In genomic region chr17:65796056-65796455, GRCm38 (mm10) we compare ENCODE assay signal across 21 mouse cellular contexts. TPM values are rescaled to one million over a fixed set of nuclear protein-coding genes. Genes with fewer than 3 reads are reported as not detected.
DNase-seq lines count a peak whose midpoint lies in the region; ATAC-seq and TF ChIP-seq lines count a peak whose summit lies in the region.
"Had no signal": no experiment of that assay in that cellular context is flagged by ENCODE, and none has a peak within 500 bp of the region (broad histone marks: within the 10 kb centered on the region; RNA-seq: fewer than 3 reads in every experiment).

No protein-coding gene starts in this region.

- H3K36me3 ChIP-seq in hindbrain, embryonic 12.5 days = 0 out of 2 replicates have a peak, but pooled peaks cover 6% of the 10 kb centered on the region
- no peaks in the 10 kb centered on the region for H3K36me3 ChIP-seq in hindbrain, embryonic 14.5 days (replicated peaks; ENCODE audit: control insufficient read depth, insufficient read depth)
- H3K36me3 ChIP-seq in midbrain, embryonic 11.5 days (ENCODE audit: control insufficient read depth, insufficient read depth, low read length) = 0 out of 2 replicates have a peak, but pooled peaks cover 2% of the 10 kb centered on the region
- H3K36me3 ChIP-seq in midbrain, embryonic 16.5 days (ENCODE audit: control insufficient read depth, insufficient read depth, low read length) = no peaks in the 10 kb centered on the region

- H3K9ac ChIP-seq in hindbrain, embryonic 12.5 days = no peak overlapping the region
- H3K9ac ChIP-seq in hindbrain, embryonic 14.5 days = no peak overlapping the region
- H3K9ac ChIP-seq in midbrain, embryonic 11.5 days (ENCODE audit: low read length) = no peak overlapping the region
- H3K9ac ChIP-seq in midbrain, embryonic 16.5 days (ENCODE audit: low read depth, low read length) = no peak overlapping the region
- H3K9ac ChIP-seq: embryonic facial prominence, embryonic 13.5 days; embryonic facial prominence, embryonic 15.5 days; forebrain, embryonic 13.5 days had no signal

- H3K4me1 ChIP-seq in hindbrain, embryonic 12.5 days = 0 out of 2 replicates have a peak, but pooled peaks cover 5% of the 10 kb centered on the region
- H3K4me1 ChIP-seq in hindbrain, embryonic 14.5 days (replicated peaks; ENCODE audit: control insufficient read depth, insufficient read depth, low read length) = no peaks in the 10 kb centered on the region; the same call in 1 of the 2 replicates
- H3K4me1 ChIP-seq in midbrain, embryonic 11.5 days (ENCODE audit: control insufficient read depth, insufficient read depth, low read length) = no peaks in the 10 kb centered on the region
- peaks cover 3% of the 10 kb centered on the region; the same call in 1 of the 2 replicates for H3K4me1 ChIP-seq in midbrain, embryonic 16.5 days (ENCODE audit: control insufficient read depth, insufficient read depth, low read length)
- H3K4me1 ChIP-seq: embryonic facial prominence, embryonic 15.5 days had no signal

- peak; percentile 43; the same call in 1 of the 2 replicates for ATAC-seq in hindbrain, embryonic 12.5 days (ENCODE audit: low FRiP score)
- no peak for ATAC-seq in hindbrain, embryonic 14.5 days (ENCODE audit: low FRiP score)
- ATAC-seq in midbrain, embryonic 11.5 days (ENCODE audit: low FRiP score) = no peak
- ATAC-seq in midbrain, embryonic 16.5 days = no peak
- ATAC-seq: activated CD4-positive, CD25-positive, alpha-beta regulatory T cell, adult 4 months; forebrain, embryonic 13.5 days; forebrain, embryonic 16.5 days had no signal

- 59% methylated on average over 7 of the region's 7 CpGs for WGBS in hindbrain, embryonic 12.5 days
- 54% methylated on average over 7 of the region's 7 CpGs for WGBS in hindbrain, embryonic 14.5 days
- WGBS in midbrain, embryonic 11.5 days = 83% methylated on average over 7 of the region's 7 CpGs
- WGBS in midbrain, embryonic 16.5 days = 79% methylated on average over 7 of the region's 7 CpGs

- H3K27ac ChIP-seq in hindbrain, embryonic 12.5 days = no peak overlapping the region
- no peak overlapping the region for H3K27ac ChIP-seq in hindbrain, embryonic 14.5 days
- no peak overlapping the region for H3K27ac ChIP-seq in midbrain, embryonic 11.5 days (ENCODE audit: low read depth, low read length)
- no peak overlapping the region for H3K27ac ChIP-seq in midbrain, embryonic 16.5 days (ENCODE audit: low read length)
- H3K27ac ChIP-seq: embryonic facial prominence, embryonic 13.5 days; embryonic facial prominence, embryonic 15.5 days; forebrain, embryonic 13.5 days had no signal

- TF ChIP-seq POLR2A in brain, embryonic 14.5 days (IDR thresholded peaks at IDR 0.05; ENCODE audit: borderline replicate concordance, extremely low read depth, insufficient read depth, insufficient read length, poor library complexity, severe bottlenecking) = no peak

- no peaks in the 10 kb centered on the region for H3K27me3 ChIP-seq in hindbrain, embryonic 12.5 days
- no peaks in the 10 kb centered on the region for H3K27me3 ChIP-seq in hindbrain, embryonic 14.5 days (ENCODE audit: control insufficient read depth, insufficient read depth, low read length)
- H3K27me3 ChIP-seq in midbrain, embryonic 11.5 days (ENCODE audit: control insufficient read depth, insufficient read depth, low read length) = no peaks in the 10 kb centered on the region
- H3K27me3 ChIP-seq in midbrain, embryonic 16.5 days (ENCODE audit: control insufficient read depth, insufficient read depth, low read depth, low read length) = no peaks in the 10 kb centered on the region
- H3K27me3 ChIP-seq: embryonic facial prominence, embryonic 13.5 days; embryonic facial prominence, embryonic 15.5 days; forebrain, embryonic 13.5 days had no signal

- H3K4me2 ChIP-seq in hindbrain, embryonic 12.5 days (replicated peaks) = no peak overlapping the region
- no peak overlapping the region for H3K4me2 ChIP-seq in hindbrain, embryonic 14.5 days (replicated peaks)
- no peak overlapping the region for H3K4me2 ChIP-seq in midbrain, embryonic 11.5 days
- H3K4me2 ChIP-seq in midbrain, embryonic 16.5 days (ENCODE audit: low read length) = no peak overlapping the region
- H3K4me2 ChIP-seq: embryonic facial prominence, embryonic 13.5 days; embryonic facial prominence, embryonic 15.5 days; forebrain, embryonic 13.5 days had no signal

- H3K4me3 ChIP-seq in hindbrain, embryonic 12.5 days = no peak overlapping the region
- no peak overlapping the region for H3K4me3 ChIP-seq in hindbrain, embryonic 14.5 days (replicated peaks; ENCODE audit: low read length)
- H3K4me3 ChIP-seq in midbrain, embryonic 11.5 days (ENCODE audit: low read depth, low read length) = no peak overlapping the region
- H3K4me3 ChIP-seq in midbrain, embryonic 16.5 days (ENCODE audit: low read depth, low read length) = no peak overlapping the region
- H3K4me3 ChIP-seq: embryonic facial prominence, embryonic 13.5 days; embryonic facial prominence, embryonic 15.5 days; erythroblast, embryonic 14.5 days; forebrain, embryonic 13.5 days had no signal

- no peak for TF ChIP-seq CTCF in brain, embryonic 14.5 days (IDR thresholded peaks at IDR 0.05; ENCODE audit: borderline replicate concordance, extremely low read depth, insufficient read depth, insufficient read length)

- H3K9me3 ChIP-seq in hindbrain, embryonic 12.5 days (replicated peaks) = no peaks in the 10 kb centered on the region
- no peaks in the 10 kb centered on the region for H3K9me3 ChIP-seq in hindbrain, embryonic 14.5 days (ENCODE audit: control insufficient read depth, low read length)
- H3K9me3 ChIP-seq in midbrain, embryonic 11.5 days (ENCODE audit: control insufficient read depth, low read length) = no peaks in the 10 kb centered on the region
- no peaks in the 10 kb centered on the region for H3K9me3 ChIP-seq in midbrain, embryonic 16.5 days (replicated peaks; ENCODE audit: control insufficient read depth, low read length, poor library complexity, severe bottlenecking)
- H3K9me3 ChIP-seq: embryonic facial prominence, embryonic 13.5 days; embryonic facial prominence, embryonic 15.5 days; forebrain, embryonic 13.5 days had no signal

- DNase-seq in hindbrain, embryonic 14.5 days (ENCODE audit: low spot score) = no peak
- peak; percentile 75 for DNase-seq in midbrain, embryonic 11.5 days (ENCODE audit: low spot score, missing footprints)
- peak; percentile 28 for DNase-seq in brain, embryonic 14.5 days (ENCODE audit: low read depth)
- DNase-seq in spleen, adult 12 weeks (ENCODE audit: low spot score) = no peak
- DNase-seq: adrenal gland, adult 8-10 months; adrenal gland, postnatal 14 days; adrenal gland, postnatal 36 days; cerebellum, adult 11 months; cerebellum, adult 18-20 months; cerebellum, adult 8-10 months; cerebellum, adult 9-11 months; cerebellum, postnatal 36 days; embryo, embryonic 11 days had no signal

RNA-seq across cellular contexts. Expression of gene Ppp4r1, which starts 13.7 kb away (rescaled TPM):
- polyA plus RNA-seq in hindbrain, embryonic 12.5 days (2016; fragmentation: Nextera tagmentation; extraction: Ambion mirVana) = 60.8 and 60.9 TPM in 2 replicates
- 42.6 and 49.1 TPM in 2 replicates for polyA plus RNA-seq in hindbrain, embryonic 14.5 days (2014; fragmentation: Nextera tagmentation; extraction: Ambion mirVana)
- polyA plus RNA-seq in midbrain, embryonic 11.5 days (2014; fragmentation: Nextera tagmentation; extraction: Ambion mirVana) = 51.0 and 58.0 TPM in 2 replicates
- 41.5 and 45.2 TPM in 2 replicates for polyA plus RNA-seq in midbrain, embryonic 16.5 days (2015; fragmentation: Nextera tagmentation; extraction: Ambion mirVana)
- 92.2 and 93.7 TPM in 2 replicates for polyA plus RNA-seq in brain, embryonic 14.5 days (2012; rRNA removed)

RNA-seq across cellular contexts. Expression of gene Rab31, which starts 23.5 kb away (rescaled TPM):
- 74.7 and 76.9 TPM in 2 replicates for polyA plus RNA-seq in hindbrain, embryonic 12.5 days (2016; fragmentation: Nextera tagmentation; extraction: Ambion mirVana)
- 81.7 and 86.8 TPM in 2 replicates for polyA plus RNA-seq in hindbrain, embryonic 14.5 days (2014; fragmentation: Nextera tagmentation; extraction: Ambion mirVana)
- polyA plus RNA-seq in midbrain, embryonic 11.5 days (2014; fragmentation: Nextera tagmentation; extraction: Ambion mirVana) = 67.6 and 72.9 TPM in 2 replicates
- 79.4 and 86.0 TPM in 2 replicates for polyA plus RNA-seq in midbrain, embryonic 16.5 days (2015; fragmentation: Nextera tagmentation; extraction: Ambion mirVana)
- polyA plus RNA-seq in brain, embryonic 14.5 days (2012; rRNA removed) = 53.2 and 56.6 TPM in 2 replicates
- polyA plus RNA-seq: erythroblast, embryonic 14.5 days had no signal

Comparison
In these comparisons a context has a peak if more than half of its experiments do, and no peak if none do; other contexts are left out.
1. DNase-seq: peak in midbrain, embryonic 11.5 days (single experiment) and brain, embryonic 14.5 days (single experiment); none in hindbrain, embryonic 14.5 days (single experiment) and spleen, adult 12 weeks (single experiment).